Mouse (Mus musculus) gastrocnemius, adult 8-10 months (tissue): ENCODE results near the gene Eno2. TPM values are rescaled to one million over a fixed set of nuclear protein-coding genes. Genes with fewer than 3 reads are reported as not detected.
"Not testable (repeated sequence)": the region's sequence is repeated elsewhere in the genome, so short reads cannot be mapped to it uniquely, and the experiment has no call there.

Experiments used
- DNase-seq, 2 experiments: peaks; one replicate each; pipeline ENCODE4 v3.0.0; 2022; ENCODE audit warnings: low spot score in 2 of 2
- total RNA-seq, 4 experiments: library from RNA; stranded (reverse); gene quantifications; 2 replicates each; pipeline ENCODE4 v1.2.4; 2022

Gene Eno2
- total RNA-seq, 4 experiments from 2014 or later, result 0.75 to 1.4 (median 1.1) TPM

- DNase-seq, result no peak
Measured at GRCm38 (mm10) chr6:124806446-124807140, 37.1 kb upstream of the Eno2 start.

GRCm38 (mm10) chr6:124805341-124806321, 36.2 kb upstream of the Eno2 start:
- peak; percentile 91 to 92 for DNase-seq

DNA sequence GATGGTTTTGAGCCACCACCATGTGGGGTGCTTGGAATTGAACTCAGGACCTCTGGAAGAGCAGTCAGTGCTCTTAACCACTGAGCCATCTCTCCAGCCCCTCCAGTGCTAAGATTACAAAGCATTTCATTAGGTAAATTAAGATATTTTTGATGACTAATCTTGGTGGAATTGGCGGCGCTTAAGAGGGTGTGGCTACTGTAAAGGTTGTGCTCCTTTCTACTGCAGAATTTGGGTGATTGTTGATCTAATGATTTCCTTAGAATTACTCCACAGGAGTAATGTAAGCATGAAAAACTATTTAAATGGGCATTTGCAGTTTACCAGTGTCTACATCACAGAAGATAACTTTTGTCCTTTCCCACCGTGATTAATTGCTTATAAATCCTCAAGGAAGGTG, 34.9 kb upstream of the Eno2 start:
- no peak for DNase-seq

- DNase-seq, result not testable (repeated sequence)
Measured at GRCm38 (mm10) chr6:124803691-124804090, 34.2 kb upstream of the Eno2 start.

DNA sequence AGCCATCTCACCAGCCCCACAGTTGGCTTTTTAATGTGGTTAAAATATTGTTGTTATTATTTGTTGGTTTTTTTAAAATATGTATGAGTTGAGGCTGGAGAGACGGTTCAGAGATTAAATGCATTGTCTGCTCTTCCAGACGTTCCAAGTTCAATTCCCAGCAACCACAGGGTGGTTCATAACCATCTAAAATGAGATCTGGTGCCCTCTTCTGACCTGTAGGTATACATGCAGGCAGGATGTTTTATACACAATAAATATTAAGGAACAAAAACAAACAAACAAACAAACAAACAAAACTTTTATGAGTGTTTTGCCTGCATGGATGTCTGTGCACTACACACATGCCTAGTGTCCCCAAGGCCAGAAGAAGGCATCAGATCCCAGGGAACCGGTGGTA, 33.6 kb upstream of the Eno2 start:
- DNase-seq, result no peak

GRCm38 (mm10) chr6:124802400-124802799, 32.9 kb upstream of the Eno2 start:
- DNase-seq, result not testable (repeated sequence)

DNA sequence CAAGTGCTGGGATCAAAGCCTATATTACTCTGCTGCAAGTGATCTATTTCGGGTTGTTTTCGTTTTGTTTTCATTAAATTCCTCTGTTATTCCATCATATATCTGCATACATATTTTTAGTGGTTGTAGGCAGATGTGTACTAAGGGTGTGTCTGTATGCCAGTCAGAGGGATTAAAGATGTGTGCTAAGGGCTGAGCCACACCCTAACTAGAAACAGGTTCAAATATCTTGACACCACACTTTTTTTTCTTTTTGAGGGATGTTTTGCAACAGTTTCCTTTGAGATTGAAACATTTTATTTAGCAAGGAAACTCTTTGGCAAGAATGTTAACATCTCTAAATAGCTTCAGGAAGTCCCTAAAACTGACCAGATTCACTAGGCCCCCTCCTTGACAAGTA, 26.7 kb upstream of the Eno2 start:
- DNase-seq, result no peak

GRCm38 (mm10) chr6:124795781-124796180, 26.3 kb upstream of the Eno2 start:
- DNase-seq, result no peak

GRCm38 (mm10) chr6:124791911-124792310, 22.4 kb upstream of the Eno2 start:
- DNase-seq, result no peak

DNA sequence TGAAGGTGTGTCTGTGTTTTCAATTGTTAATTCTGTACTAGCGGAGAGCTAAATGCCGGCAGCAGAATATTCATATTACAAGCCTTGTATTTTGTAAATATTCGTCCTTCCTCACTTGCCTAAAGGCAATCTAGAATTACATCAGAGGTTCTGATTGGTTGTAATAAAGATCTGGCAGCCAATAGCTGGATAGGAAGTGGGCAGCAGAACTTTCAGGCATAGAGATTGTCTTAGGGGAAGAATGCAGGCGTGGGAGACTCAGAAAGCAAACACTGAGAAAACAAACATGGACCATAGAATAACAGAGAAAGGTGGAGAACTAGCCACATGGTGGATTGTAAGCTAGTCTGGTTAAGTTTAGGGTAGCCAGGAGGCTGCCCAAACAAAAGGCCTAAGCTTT, 20.6 kb upstream of the Eno2 start:
- no peak for DNase-seq

GRCm38 (mm10) chr6:124789519-124789918, 20.0 kb upstream of the Eno2 start:
- no peak for DNase-seq

DNA sequence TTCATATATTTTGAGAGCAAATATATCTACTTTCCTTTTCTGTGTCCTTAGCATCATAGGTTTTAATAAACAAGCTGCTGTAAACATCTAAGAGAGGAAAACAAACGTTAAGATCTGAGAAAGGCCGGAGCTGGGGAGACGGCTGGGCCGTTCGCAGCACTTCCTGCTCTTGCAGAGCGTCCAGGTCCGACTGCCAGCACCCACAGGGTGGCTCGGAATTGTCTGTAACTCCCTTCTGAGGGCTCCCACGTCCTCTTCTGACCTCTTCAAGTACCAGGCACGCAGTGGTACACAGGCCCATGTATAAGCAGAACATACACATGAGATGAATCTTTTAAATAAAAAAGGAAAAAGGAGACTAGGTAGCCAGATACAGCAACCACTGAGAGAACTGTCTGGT, 18.2 kb upstream of the Eno2 start:
- DNase-seq, result no peak

- no peak for DNase-seq
Measured at GRCm38 (mm10) chr6:124786756-124787420, 17.4 kb upstream of the Eno2 start.

DNA sequence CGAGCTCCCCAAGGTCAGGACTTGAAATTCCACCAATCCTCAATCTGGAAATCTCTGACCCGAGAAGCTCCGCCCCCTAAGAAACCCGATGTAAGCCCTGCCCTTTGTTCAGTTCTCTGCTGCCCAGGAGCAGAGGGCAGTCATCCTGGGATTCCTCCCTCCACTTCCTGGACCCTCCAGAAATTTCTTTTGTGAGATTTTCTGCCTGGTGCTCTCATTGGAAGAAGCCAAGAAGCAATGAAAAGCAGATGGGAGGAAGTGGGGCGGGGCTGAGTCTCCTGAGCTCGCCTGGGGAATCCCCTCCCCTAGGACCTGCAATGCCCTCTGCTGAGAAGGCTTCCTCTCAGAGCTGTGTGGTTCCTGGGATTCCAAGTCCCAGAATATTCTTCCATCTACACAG, 13.0 kb upstream of the Eno2 start:
- DNase-seq, result no peak

GRCm38 (mm10) chr6:124780917-124781316, 11.4 kb upstream of the Eno2 start:
- DNase-seq, result no peak

GRCm38 (mm10) chr6:124779984-124780416, 10.5 kb upstream of the Eno2 start:
- DNase-seq, result no peak

GRCm38 (mm10) chr6:124779222-124779983, 9.9 kb upstream of the Eno2 start, which contains the start of gene Lrrc23:
Gene Lrrc23, minus strand, starts transcription at chr6:124779727.
- DNase-seq, result no peak

- no peak for DNase-seq
Measured at GRCm38 (mm10) chr6:124770511-124770910, 1.0 kb upstream of the Eno2 start.

DNA sequence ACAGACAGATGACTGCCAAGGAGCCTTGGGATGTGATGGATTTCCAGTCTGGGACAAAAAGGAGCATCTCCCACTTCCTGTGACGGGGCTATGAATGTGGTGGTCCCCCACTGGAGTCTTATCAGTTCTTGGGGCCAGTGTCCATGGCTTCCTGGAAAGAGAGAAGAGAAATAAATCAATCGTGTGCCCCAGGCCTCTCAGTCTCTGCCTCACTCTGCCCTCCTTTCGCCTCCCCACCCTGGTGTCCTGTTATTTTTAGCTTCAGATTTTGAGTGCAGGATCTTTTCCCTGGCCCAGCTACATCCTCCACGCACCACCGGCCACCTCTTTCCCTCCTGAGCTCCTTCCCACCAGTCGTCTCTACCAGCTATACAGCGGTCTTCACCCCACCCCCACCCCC, 540 bp upstream of the Eno2 start:
- no peak for DNase-seq

DNA sequence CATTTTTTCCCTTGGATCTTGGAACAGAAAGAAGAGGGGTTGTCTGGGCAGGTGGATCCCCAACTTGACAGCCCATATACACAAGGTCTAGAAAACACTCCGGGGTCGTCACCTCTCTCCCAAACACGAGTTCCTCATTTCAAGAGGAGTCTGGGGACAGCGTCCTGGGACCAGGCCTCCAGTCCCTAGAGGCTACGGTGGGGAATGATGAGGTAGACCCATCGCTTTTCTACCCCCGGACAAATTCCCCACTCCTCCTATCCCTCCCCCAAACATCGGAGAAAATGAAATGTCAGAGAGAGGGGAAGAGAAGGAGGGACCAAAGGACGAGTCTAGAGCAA, 799 bp downstream of the Eno2 start:
- no peak for DNase-seq
